Mouse (Mus musculus) megakaryocyte-erythroid progenitor cell, adult 5 weeks (primary cell): ENCODE measurements around the gene Crtc1. TPM values are rescaled to one million over a fixed set of nuclear protein-coding genes. Genes with fewer than 3 reads are reported as not detected.

Experiments used
- polyA plus RNA-seq: library from polyadenylated mRNA; stranded (reverse); fragments of >175 nt; gene quantifications from 2 replicates; pipeline ENCODE4 v1.2.3, GENCODE M21; 2012

The Crtc1 gene
- 24.5 and 27.2 TPM in 2 replicates for polyA plus RNA-seq

GRCm38 (mm10) chr8:70439055-70439847, at the start of gene Crtc1:
Gene Crtc1 (minus strand): TSS chr8:70439579.

GRCm38 (mm10) chr8:70486941-70487520, 47.7 kb upstream of the Crtc1 start, which contains the start of gene Tmem59l:
Gene Tmem59l (minus strand): TSS chr8:70487358.

GRCm38 (mm10) chr8:70476333-70477268, 37.2 kb upstream of the Crtc1 start, which contains the start of gene Klhl26:
Gene Klhl26 (minus strand): TSS chr8:70476968.

GRCm38 (mm10) chr8:70373397-70374317, 65.7 kb downstream of the Crtc1 start, which contains the start of gene Comp:
Gene Comp (plus strand): TSS chr8:70373558.

GRCm38 (mm10) chr8:70353194-70353817, 86.1 kb downstream of the Crtc1 start, which contains the start of gene Upf1:
Gene Upf1 (minus strand): TSS chr8:70353278.

Other genes starting within 250 kb of the Crtc1 start
- gene Slc25a42, start 227.3 kb downstream of the Crtc1 start, polyA plus RNA-seq = 4.1 and 4.4 TPM in 2 replicates
- 72.2 and 83.5 TPM in 2 replicates for gene Sugp2, start 205.4 kb downstream of the Crtc1 start, polyA plus RNA-seq
- 8.3 and 9.8 TPM in 2 replicates for gene Armc6, start 205.1 kb downstream of the Crtc1 start, polyA plus RNA-seq
- 45.4 and 65.9 TPM in 2 replicates for gene Homer3, start 156.8 kb downstream of the Crtc1 start, polyA plus RNA-seq
- gene Ddx49, start 137.1 kb downstream of the Crtc1 start, polyA plus RNA-seq = 62.7 and 66.5 TPM in 2 replicates
- gene Cope, start 137.1 kb downstream of the Crtc1 start, polyA plus RNA-seq = 419 and 474 TPM in 2 replicates
- gene Cers1, start 123.8 kb downstream of the Crtc1 start, polyA plus RNA-seq = 0.24 and 0.37 TPM in 2 replicates
- 0.65 TPM in 1 of 2 replicates, not detected in the other for gene Gdf1, start 109.8 kb downstream of the Crtc1 start, polyA plus RNA-seq
- gene Upf1, start 86.3 kb downstream of the Crtc1 start, polyA plus RNA-seq = 119 and 122 TPM in 2 replicates
- 0.32 and 1.8 TPM in 2 replicates for gene Comp, start 66.0 kb downstream of the Crtc1 start, polyA plus RNA-seq
- gene Klhl26, start 37.4 kb upstream of the Crtc1 start, polyA plus RNA-seq = 5.9 and 6.5 TPM in 2 replicates
- gene Tmem59l, start 47.8 kb upstream of the Crtc1 start, polyA plus RNA-seq = 0.12 and 0.15 TPM in 2 replicates
- 0.46 and 1.1 TPM in 2 replicates for gene Crlf1, start 53.6 kb upstream of the Crtc1 start, polyA plus RNA-seq
- 205 and 212 TPM in 2 replicates for gene Rex1bd, start 67.2 kb upstream of the Crtc1 start, polyA plus RNA-seq
- 969 and 1,011 TPM in 2 replicates for gene Uba52, start 71.2 kb upstream of the Crtc1 start, polyA plus RNA-seq
- gene Fkbp8, start 88.1 kb upstream of the Crtc1 start, polyA plus RNA-seq = 975 and 1,046 TPM in 2 replicates
- gene Kxd1, start 88.4 kb upstream of the Crtc1 start, polyA plus RNA-seq = 60.7 and 64.0 TPM in 2 replicates
- gene Ell, start 99.9 kb upstream of the Crtc1 start, polyA plus RNA-seq = 51.7 and 61.3 TPM in 2 replicates
- 264 and 274 TPM in 2 replicates for gene Isyna1, start 154.8 kb upstream of the Crtc1 start, polyA plus RNA-seq
- gene Ssbp4, start 169.3 kb upstream of the Crtc1 start, polyA plus RNA-seq = 1,201 and 1,308 TPM in 2 replicates
- gene Lrrc25, start 176.6 kb upstream of the Crtc1 start, polyA plus RNA-seq = 11.8 and 21.0 TPM in 2 replicates
- gene Gdf15, start 192.9 kb upstream of the Crtc1 start, polyA plus RNA-seq = 13.6 and 15.1 TPM in 2 replicates
- 1.8 and 2.6 TPM in 2 replicates for gene Pgpep1, start 220.8 kb upstream of the Crtc1 start, polyA plus RNA-seq
- 583 and 668 TPM in 2 replicates for gene Lsm4, start 233.7 kb upstream of the Crtc1 start, polyA plus RNA-seq